Mouse (Mus musculus): ENCODE results near the gene Timm22. TPM values are rescaled to one million over a fixed set of nuclear protein-coding genes. Genes with fewer than 3 reads are reported as not detected.

Gene Timm22
- polyA plus RNA-seq, 1 experiment from 2014 or later: 52.7 TPM

DNA sequence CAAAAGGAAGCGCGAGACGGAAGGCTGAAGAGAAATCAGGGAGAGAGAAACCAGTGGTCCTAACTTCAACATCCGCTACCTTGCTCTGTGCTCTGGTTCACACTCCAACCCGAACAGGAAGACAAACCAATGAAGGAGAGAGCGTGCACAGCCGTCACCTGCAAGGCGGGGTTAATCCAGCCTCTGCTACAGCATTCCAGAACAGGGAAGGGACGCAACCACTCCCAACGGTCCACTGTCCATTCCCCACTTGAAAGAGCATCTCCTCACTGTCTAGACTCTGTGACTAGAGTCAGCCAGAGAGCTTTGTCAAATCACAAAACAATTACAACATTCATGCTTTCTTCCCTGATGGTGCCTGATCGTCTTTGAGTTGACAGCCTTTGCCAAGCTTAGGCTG is 13.8 kb upstream of the Timm22 start:
- Histone ChIP-seq H3K9me3 (replicated peaks) (no peaks in the 10 kb centered on the region), H3K4me1 (replicated peaks) (peaks cover 8% of the 10 kb centered on the region), H3K27me3 (peaks cover 8% of the 10 kb centered on the region), H3K36me3 (no peaks in the 10 kb centered on the region), H3K4me2 (no peak overlapping the region), H3K27ac (no peak overlapping the region), H3K9ac (no peak overlapping the region), H3K4me3 (replicated peaks) (no peak overlapping the region)
- ATAC-seq (ENCODE audit: low read depth) (no peak), DNase-seq (no peak)
- WGBS (ENCODE audit: insufficient replicate concordance): 81% methylated on average over 11 of the region's 11 CpGs

DNA sequence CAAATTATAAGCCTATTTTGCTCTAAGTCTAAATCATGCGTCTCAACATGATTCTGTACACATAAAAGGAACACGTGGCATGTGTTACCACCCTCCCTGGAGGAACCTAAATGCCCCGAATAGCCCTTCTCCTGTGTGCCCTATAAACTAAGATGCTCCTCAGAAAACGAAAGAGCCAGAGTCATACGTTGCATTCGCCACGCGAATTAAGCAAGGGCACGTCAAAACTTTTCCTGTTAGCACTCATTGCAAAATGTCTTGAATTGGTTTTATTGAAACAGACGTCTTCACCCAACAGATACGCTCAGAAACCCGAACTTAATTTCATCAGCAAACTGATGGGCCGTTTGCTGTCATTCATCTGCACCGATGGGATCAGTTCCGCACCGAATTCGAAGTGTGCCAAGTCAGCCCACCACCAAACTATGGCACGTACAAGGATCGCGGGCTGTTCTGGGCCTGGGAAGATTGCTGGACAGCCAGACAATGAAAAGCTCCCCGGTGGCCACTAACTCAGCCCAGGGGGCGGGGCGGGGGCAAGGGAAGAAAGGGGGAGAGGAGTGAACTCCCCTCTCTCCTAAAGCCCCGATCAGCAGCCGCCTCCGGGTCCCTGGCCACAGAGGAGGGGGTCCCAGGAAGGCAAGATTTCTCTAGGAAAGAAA is 9.0 kb upstream of the Timm22 start:
- H3K27ac ChIP-seq: no peak overlapping the region

DNA sequence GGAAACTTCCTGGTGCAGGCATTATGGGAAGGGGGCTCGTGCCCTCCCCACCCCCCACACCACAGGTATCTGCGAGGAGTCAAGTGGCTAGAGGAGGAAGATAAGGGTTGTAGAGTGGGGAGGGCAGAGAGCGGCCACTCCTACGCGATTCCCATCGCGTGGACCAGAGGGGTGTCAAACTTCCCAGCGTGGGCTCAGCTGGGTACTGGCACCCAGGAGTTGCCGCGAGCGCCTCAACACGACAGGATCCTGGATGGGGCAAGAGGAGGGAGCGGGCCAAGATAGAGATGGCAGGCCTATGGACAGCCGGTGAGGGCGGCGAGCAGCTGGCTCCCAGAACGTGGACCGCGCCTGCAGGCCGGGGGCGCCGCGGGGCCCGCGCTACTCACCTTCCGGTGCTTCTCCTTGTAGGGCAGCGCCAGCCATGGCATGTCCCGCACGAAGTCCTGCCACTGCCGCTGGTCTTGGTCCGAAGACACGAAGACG is 8.4 kb upstream of the Timm22 start:
- H3K4me2 ChIP-seq: peak overlapping the region; percentile 99
- peaks cover 27% of the 10 kb centered on the region for H3K27me3 ChIP-seq
- H3K4me3 ChIP-seq (replicated peaks): peak overlapping the region; percentile 73
- H3K9ac ChIP-seq: peak overlapping the region; percentile 78
- peak; percentile 55 for ATAC-seq (ENCODE audit: low read depth)
- WGBS (ENCODE audit: insufficient replicate concordance): 0% methylated on average over 33 of the region's 33 CpGs
- H3K9me3 ChIP-seq (replicated peaks): no peaks in the 10 kb centered on the region
- H3K36me3 ChIP-seq: no peaks in the 10 kb centered on the region
- H3K27ac ChIP-seq: no peak overlapping the region; the same call in 1 of the 2 replicates
- peak; percentile 23 for DNase-seq
- peaks cover 27% of the 10 kb centered on the region for H3K4me1 ChIP-seq (replicated peaks)

More for the DNA sequence above, 9.0 kb upstream of the Timm22 start:
- H3K4me1 ChIP-seq (replicated peaks): peaks cover 27% of the 10 kb centered on the region
- peak overlapping the region; percentile 99 for H3K4me2 ChIP-seq
- H3K4me3 ChIP-seq (replicated peaks): peak overlapping the region; percentile 73
- WGBS (ENCODE audit: insufficient replicate concordance): 3% methylated on average over 26 of the region's 26 CpGs
- H3K27me3 ChIP-seq: peaks cover 27% of the 10 kb centered on the region
- H3K36me3 ChIP-seq: no peaks in the 10 kb centered on the region
- DNase-seq (no peak), ATAC-seq (ENCODE audit: low read depth) (no peak)
- H3K9me3 ChIP-seq (replicated peaks): no peaks in the 10 kb centered on the region
- H3K9ac ChIP-seq: peak overlapping the region; percentile 78

DNA sequence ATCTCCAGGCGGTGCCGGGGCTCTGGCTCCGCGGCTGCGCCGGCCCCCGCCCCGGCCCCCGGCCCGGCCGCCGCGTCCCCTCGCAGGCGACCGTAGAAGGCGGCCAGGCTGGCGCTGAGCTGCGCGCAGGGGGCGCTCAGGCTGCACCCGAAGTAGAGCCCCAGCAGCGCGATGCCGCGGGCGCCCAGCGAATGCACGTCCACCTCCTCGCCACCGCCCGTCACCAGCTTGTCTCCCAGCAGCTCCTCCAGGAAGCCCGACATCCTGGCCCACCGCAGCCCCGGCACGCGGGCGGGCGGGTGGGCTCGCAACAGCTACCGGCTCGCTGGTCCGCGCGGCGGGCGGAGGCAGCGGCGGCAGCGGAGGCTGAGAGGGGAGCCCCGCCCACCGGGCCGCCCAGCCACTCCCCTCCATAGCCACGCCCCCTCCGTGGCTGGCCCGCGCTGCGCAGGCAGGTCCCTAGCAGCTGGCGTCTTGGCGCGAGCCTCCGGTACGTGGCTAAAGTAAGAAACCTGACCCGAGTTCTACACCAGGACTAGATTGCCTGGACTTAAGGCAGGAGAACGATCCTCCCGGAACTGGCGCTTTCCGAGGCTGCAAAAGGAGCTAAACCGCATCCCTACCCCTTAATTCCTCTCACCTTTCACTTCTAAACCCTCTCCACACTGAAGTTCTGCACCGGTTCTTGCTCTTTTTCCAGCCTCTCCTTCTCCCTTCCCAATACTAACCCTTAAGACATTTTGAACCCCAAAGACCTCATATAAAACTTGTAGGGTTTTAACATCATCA is 7.8 kb upstream of the Timm22 start, which contains the start of gene Nxn:
Gene Nxn (minus strand): TSS at position 343 of the 789 bp plus-strand sequence.
- peak within 1 kb of the TSS; percentile 99 for H3K4me2 ChIP-seq
- peak; percentile 87 for DNase-seq
- H3K4me1 ChIP-seq (replicated peaks): peaks cover 27% of the 10 kb centered on the region
- WGBS (ENCODE audit: insufficient replicate concordance): under 1% methylated on average over 66 of the region's 70 CpGs
- peak within 1 kb of the TSS; percentile 78 for H3K9ac ChIP-seq
- no peaks in the 10 kb centered on the region for H3K36me3 ChIP-seq
- no peak within 1 kb of the TSS; the same call in 1 of the 2 replicates for H3K27ac ChIP-seq
- H3K4me3 ChIP-seq (replicated peaks): peak within 1 kb of the TSS; percentile 73
- no peaks in the 10 kb centered on the region for H3K9me3 ChIP-seq (replicated peaks)
- peak; percentile 91 for ATAC-seq (ENCODE audit: low read depth)
- H3K27me3 ChIP-seq: peaks cover 33% of the 10 kb centered on the region

DNA sequence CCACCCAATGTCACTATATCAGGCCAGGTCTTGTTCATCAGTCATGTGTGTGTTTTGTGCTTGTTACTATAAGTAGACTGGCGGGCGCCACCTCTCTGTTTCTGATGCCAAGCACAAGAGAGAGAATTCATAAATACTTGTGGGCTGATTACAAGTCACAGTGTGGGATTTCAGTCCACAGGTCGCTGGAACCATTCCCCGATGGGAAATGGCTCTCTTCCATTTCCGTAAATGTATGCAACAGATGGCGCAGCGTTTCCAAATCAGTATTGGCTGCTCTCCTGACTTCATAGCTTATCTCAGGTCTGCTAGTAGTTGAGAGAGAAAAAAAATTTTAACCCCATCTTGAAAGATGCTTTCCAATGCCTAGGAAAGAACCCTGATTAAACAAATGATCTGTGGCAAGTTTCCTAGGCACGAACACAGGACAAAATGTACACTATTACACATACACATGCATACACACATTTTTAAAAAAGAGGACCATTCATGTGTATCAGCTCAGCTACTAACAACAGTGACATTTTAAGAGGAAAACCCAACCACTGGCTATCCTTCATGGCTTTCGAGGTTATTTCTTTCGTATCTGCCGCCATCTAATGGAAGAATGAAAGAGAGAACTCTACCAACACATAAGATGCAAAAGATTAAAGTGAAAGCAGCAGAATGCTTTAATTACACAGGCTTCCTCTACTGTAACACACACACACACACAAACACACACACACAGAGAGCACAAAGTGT is 7.0 kb upstream of the Timm22 start:
- peaks cover 27% of the 10 kb centered on the region for H3K4me1 ChIP-seq (replicated peaks)
- peak overlapping the region; percentile 78 for H3K9ac ChIP-seq
- ATAC-seq (ENCODE audit: low read depth) (peak; percentile 27; the same call in 1 of the 2 replicates), DNase-seq (no peak)
- H3K4me2 ChIP-seq: peak overlapping the region; percentile 99
- peak overlapping the region; percentile 73 for H3K4me3 ChIP-seq (replicated peaks)
- H3K27me3 ChIP-seq: peaks cover 33% of the 10 kb centered on the region
- no peaks in the 10 kb centered on the region for H3K9me3 ChIP-seq (replicated peaks)
- no peaks in the 10 kb centered on the region for H3K36me3 ChIP-seq
- no peak overlapping the region for H3K27ac ChIP-seq
- WGBS (ENCODE audit: insufficient replicate concordance): 6% methylated on average over 11 of the region's 11 CpGs

DNA sequence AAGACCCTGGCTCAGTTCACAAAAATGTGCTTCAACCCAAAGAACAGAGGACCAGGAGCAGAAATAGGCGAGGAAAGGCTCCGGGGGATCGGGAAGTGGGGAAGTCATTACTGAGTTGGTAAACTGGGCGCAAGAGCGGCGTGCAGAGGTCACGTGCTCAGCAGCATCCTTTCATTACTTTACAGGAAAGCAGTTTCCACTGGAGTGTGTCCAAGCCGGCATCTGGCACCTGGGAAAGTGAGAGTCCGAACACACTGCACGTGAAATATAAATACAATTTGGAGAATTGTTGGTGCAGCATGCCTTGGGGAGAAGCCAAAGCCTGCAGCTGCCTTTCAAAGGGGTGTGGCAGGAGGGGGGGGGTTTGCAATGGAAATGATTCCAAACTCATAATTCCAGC is 5.4 kb upstream of the Timm22 start:
- H3K9me3 ChIP-seq (replicated peaks): no peaks in the 10 kb centered on the region
- H3K9ac ChIP-seq: no peak overlapping the region
- no peak overlapping the region for H3K27ac ChIP-seq
- no peak overlapping the region for H3K4me2 ChIP-seq
- ATAC-seq (ENCODE audit: low read depth): no peak
- no peak overlapping the region for H3K4me3 ChIP-seq (replicated peaks)
- peaks cover 39% of the 10 kb centered on the region for H3K27me3 ChIP-seq
- DNase-seq: no peak
- 74% methylated on average over 10 of the region's 10 CpGs for WGBS (ENCODE audit: insufficient replicate concordance)
- H3K36me3 ChIP-seq: no peaks in the 10 kb centered on the region
- peaks cover 27% of the 10 kb centered on the region for H3K4me1 ChIP-seq (replicated peaks)

DNA sequence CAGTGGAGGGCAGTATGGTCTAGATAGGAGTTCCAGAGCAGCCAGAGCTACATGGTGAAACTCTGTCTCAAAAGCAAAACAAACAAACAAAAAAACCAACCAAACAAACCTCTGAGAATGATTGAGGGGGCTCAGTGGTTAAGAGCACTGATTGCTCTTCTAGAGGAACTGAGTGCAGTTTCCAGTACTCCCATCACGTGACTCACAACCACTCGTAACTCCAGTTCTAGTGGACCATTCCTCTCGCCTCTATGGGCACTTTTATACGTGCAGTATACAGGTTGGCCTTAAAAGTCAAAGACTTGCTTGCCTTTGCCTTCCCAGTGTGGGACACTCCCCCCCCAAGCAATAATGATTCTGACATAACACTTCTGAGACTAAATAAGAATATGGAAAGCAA is 1.6 kb upstream of the Timm22 start:
- H3K4me3 ChIP-seq (replicated peaks): no peak overlapping the region
- 45% methylated on average over 4 of the region's 4 CpGs for WGBS (ENCODE audit: insufficient replicate concordance)

DNA sequence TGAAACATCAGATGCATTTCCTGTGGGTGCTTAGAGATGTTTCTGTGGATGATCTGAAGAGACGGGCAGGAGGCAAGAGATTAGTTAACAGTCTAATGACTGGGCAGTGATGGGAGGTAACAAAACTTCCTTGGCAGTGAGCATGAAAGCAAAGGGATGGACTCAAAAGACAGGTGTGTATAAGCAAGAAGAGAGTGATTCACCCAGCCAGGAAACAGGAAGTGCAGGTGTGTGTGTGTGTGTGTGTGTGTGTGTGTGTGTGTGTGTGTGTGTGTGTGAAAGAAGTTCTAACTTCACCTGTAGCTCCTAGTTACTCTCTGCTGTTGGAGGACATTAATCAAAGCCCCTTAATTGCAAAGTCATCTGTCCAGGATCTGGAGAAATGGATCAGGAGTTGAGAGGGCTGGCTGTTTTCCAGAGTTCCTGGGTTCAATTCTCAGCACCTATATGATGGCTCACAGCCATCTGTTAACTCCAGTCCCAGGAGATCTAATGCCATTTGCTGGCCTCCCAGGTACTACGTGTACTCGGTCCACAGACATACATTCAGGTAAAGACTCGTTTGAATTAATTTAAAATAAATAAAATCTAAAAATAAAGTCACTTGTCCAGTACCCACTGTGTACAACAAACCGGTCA is 1.0 kb upstream of the Timm22 start:
- H3K36me3 ChIP-seq: no peaks in the 10 kb centered on the region
- H3K9ac ChIP-seq: no peak overlapping the region
- no peak overlapping the region for H3K4me3 ChIP-seq (replicated peaks)
- no peak overlapping the region for H3K27ac ChIP-seq
- no peaks in the 10 kb centered on the region for H3K9me3 ChIP-seq (replicated peaks)
- WGBS (ENCODE audit: insufficient replicate concordance): 57% methylated on average over 5 of the region's 5 CpGs
- ATAC-seq (ENCODE audit: low read depth) (no peak), DNase-seq (no peak)
- H3K4me2 ChIP-seq: no peak overlapping the region
- H3K27me3 ChIP-seq: peaks cover 21% of the 10 kb centered on the region; the same call in 1 of the 2 replicates
- peaks cover 14% of the 10 kb centered on the region for H3K4me1 ChIP-seq (replicated peaks)

More for the DNA sequence above, 1.6 kb upstream of the Timm22 start:
- Histone ChIP-seq H3K27me3 (peaks cover 23% of the 10 kb centered on the region; the same call in 1 of the 2 replicates), H3K27ac (no peak overlapping the region), H3K4me2 (no peak overlapping the region), H3K36me3 (no peaks in the 10 kb centered on the region), H3K4me1 (replicated peaks) (peaks cover 16% of the 10 kb centered on the region), H3K9ac (no peak overlapping the region), H3K9me3 (replicated peaks) (no peaks in the 10 kb centered on the region)
- DNase-seq: no peak
- ATAC-seq (ENCODE audit: low read depth): no peak

DNA sequence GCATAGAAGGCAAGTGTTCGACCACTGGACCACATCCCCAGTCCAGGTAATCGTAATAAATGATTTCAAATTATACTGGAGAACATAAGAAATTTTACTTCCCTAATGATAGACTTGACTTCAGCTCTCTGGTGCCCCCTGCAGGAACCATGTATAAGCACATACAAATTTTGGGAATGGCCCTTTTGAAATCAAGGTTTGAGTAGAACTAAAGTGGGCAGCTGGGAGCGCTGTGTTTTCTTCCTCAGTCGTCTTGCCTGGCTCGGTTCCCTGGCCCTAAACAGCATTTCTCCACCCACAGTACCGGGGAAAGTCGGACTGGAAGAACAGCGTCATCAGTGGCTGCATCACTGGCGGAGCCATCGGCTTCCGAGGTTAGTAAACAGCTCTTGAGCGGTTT is 4.1 kb downstream of the Timm22 start:
- WGBS (ENCODE audit: insufficient replicate concordance): 61% methylated on average over 12 of the region's 12 CpGs
- Histone ChIP-seq H3K4me1 (replicated peaks) (peaks cover 23% of the 10 kb centered on the region), H3K4me2 (no peak overlapping the region), H3K4me3 (replicated peaks) (no peak overlapping the region), H3K9ac (no peak overlapping the region), H3K9me3 (replicated peaks) (no peaks in the 10 kb centered on the region), H3K36me3 (peaks cover 42% of the 10 kb centered on the region), H3K27me3 (no peaks in the 10 kb centered on the region), H3K27ac (no peak overlapping the region)
- ATAC-seq (ENCODE audit: low read depth): no peak
- peak; percentile 29 for DNase-seq

DNA sequence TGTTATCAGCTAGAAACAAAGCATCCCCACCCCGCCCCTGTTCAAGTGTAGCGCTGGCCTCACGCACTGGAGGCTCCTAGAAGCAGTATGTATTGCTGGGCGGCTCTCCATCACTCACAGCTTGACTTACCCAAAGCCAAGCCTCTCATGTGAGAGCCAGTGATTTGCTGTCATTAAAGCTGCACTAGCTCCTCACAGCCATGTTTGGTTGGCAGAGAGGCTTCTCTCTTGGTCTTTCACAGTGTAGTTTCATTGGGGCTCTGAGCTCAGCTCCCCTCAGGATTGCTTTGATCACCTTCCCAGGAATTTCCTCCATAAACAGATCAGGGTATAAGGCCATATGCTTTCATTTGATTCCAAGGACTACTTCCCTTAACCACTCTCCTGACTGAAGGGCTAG is 6.5 kb downstream of the Timm22 start:
- Histone ChIP-seq H3K4me1 (replicated peaks) (peaks cover 14% of the 10 kb centered on the region), H3K9me3 (replicated peaks) (no peaks in the 10 kb centered on the region), H3K4me3 (replicated peaks) (no peak overlapping the region), H3K27ac (no peak overlapping the region), H3K4me2 (no peak overlapping the region), H3K36me3 (peaks cover 62% of the 10 kb centered on the region), H3K27me3 (no peaks in the 10 kb centered on the region), H3K9ac (no peak overlapping the region)
- WGBS (ENCODE audit: insufficient replicate concordance): 38% methylated on average over 4 of the region's 4 CpGs
- ATAC-seq (ENCODE audit: low read depth) (no peak), DNase-seq (no peak)

Measured in liver, embryonic 13.5 days (tissue).